Mouse (Mus musculus) cerebellum, postnatal 10 days (tissue): ENCODE results near the gene Ufsp1.

ENCODE experiments used
- DNase-seq, 2 experiments: peaks; one replicate each; pipeline ENCODE4 v3.0.0; 2021; ENCODE audit warnings: mixed read lengths in 2 of 2

Ufsp1 gene

DNA sequence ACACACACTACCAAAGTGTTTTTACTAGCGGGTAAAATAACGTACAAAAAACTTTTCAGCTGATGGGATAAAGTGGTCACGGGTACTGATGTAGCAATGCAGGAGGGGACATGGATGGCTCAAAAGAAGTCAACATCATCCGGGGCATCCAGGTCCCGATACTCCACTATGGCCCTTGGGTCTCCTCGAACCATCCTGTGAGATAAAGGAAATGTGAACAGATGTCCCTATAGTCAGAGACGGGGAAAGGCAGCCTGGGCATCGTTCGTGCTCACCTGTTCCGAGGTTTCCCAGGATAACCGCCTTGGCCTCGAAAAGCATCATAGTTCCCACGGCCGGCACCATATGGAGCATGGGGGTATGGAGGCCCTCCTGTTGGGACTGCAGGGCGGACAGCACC lies 1.3 kb downstream of the Ufsp1 start:
- DNase-seq = peak in 1 of 2 experiments; percentile 19

DNA sequence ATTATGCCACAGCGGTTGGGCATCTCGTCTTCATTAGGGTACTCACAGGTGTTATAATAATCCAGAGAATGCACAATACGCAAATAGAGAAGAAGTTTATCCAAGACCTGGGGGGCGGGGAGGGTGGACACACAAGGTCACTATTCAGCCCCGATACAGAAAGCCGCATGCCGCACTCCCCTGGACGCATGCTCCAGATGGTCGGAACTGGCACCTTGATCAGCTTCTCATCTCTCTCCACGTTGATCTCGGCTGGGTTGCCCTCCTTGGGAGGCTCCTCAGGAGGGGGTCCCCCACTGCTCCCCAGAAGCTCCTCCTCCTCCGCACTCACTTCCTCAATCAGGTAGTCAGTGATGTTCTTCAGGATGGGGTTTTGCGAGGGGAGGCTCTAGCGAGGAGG lies 2.7 kb downstream of the Ufsp1 start:
- peak in 1 of 2 experiments; percentile 15 for DNase-seq

GRCm38 (mm10) chr5:137299240-137299639 lies 4.8 kb downstream of the Ufsp1 start:
- no peak for DNase-seq

GRCm38 (mm10) chr5:137301253-137301652 lies 6.8 kb downstream of the Ufsp1 start:
- DNase-seq = peak; percentile 53 to 62

- DNase-seq = no peak
These were observed 9.2 kb downstream of the Ufsp1 start for GRCm38 (mm10) chr5:137303609-137304008.

GRCm38 (mm10) chr5:137304165-137304564 lies 9.7 kb downstream of the Ufsp1 start:
- DNase-seq = no peak

GRCm38 (mm10) chr5:137304816-137305215 lies 10.4 kb downstream of the Ufsp1 start:
- DNase-seq = no peak

- DNase-seq = no peak
These were observed 11.4 kb downstream of the Ufsp1 start for GRCm38 (mm10) chr5:137305822-137306221.

DNA sequence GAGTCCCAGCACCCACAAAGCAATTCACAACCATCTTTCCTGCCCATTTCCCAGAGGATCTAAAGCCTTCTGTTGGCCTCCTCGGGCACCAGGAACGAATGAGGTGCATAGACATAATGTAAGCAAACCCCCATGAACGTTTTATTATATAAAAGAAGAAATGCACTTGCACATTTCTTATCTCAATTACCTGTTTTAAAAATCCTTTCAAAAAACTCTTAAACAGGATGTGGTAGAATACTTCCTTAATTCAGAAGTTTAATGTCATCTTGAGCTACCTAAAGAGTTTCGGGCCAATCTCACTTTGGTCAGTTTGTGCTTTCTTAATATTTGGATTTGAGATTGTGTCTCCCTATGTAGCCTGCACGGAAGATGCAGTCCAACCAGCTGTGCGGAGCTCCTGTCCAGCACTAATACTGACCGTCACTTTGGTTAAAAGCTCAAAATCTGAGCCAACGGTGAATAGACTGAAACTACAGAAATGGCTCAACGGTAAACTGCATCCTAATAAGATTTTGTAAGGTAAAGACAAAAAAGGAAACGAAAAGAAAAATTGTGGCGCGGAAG lies 12.1 kb downstream of the Ufsp1 start:
- DNase-seq = no peak

- peak; percentile 95 to 96 for DNase-seq
These were observed 12.9 kb downstream of the Ufsp1 start, which contains the start of gene Srrt for GRCm38 (mm10) chr5:137307071-137307912. Gene Srrt, minus strand, starts transcription at chr5:137307674.

GRCm38 (mm10) chr5:137308356-137308755 lies 13.9 kb downstream of the Ufsp1 start:
- peak; percentile 9 to 27 for DNase-seq

DNA sequence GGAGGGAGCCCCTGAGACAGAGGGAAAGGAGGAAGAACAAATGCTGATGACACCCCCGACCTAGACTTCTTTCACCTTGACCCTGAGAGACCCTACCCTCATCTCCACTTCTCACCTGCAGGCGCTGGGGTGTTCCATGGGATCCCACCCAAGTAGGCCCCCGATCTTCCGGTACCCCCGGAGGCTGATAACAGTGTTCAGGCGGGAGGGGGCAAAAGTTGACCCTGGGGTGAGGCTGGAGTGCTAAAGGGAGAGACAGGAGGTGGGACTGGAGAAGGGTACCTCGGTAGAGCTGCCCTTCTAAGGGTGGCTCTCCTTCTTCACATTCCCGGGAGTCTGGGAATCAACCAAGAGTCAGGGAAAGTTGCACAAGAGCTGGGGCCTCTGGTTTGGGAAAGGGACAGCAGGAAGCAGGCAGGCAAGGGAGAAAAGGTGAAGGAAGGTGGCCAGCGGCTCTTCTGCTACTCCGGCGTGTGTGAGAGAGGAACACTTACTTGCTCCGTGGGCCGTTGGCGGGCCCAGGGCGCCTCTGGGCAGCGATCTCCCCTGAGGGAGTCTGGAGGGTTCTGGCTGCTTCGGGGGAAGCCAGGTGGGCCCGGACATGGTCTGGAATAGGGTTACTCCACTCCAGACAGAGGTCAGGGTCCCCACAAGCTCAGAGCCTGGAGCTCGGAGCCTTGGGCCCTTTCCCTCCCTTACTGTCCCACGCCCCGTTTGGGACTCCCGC lies 19.2 kb downstream of the Ufsp1 start:
- DNase-seq = no peak

DNA sequence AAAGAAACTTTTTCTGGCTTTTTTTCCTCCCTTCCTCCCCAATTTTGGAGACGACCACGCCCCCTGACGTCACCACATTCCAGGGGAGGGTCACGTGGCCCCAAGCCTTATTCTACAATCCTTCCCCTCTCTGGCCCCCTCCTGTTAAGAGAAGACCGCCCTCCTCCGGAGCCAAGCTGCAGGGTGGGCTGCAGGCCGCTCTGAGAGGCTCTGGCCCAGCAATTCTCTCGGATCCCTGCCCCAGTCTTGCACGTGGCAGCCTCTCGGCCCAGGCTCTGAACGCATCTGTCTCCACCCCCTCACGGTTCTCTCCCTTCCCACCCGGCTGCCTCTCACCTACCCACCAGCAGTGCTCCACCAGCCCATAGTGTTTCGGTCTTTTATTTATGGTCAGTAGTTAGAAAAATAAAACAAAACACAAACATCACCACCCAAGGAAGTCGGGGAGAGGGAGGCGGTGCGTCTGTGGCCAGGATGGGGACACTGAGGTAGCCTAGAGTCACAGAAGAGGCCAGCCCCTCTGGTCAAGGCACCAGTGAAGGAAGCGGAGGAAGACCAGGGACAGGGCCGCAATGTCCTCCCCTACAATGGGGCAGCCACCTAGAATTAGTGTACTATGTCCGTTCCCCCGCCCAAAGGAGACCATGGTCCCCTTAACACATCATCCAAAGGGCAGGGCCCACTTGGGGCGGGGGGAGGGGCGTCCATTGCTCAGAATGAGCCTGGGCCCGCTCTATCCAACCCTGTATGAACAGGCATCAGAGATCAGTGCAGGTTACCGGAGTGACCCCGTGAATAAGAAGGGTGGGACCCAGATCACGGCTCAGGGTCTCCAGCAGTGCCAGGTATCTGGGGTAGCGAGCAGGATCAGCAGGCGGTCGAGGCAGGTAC lies 20.0 kb downstream of the Ufsp1 start, which contains the start of gene Trip6:
Gene Trip6, minus strand, starts transcription at position 212 of the 891 bp plus-strand sequence.
- DNase-seq = peak; percentile 70 to 76

DNA sequence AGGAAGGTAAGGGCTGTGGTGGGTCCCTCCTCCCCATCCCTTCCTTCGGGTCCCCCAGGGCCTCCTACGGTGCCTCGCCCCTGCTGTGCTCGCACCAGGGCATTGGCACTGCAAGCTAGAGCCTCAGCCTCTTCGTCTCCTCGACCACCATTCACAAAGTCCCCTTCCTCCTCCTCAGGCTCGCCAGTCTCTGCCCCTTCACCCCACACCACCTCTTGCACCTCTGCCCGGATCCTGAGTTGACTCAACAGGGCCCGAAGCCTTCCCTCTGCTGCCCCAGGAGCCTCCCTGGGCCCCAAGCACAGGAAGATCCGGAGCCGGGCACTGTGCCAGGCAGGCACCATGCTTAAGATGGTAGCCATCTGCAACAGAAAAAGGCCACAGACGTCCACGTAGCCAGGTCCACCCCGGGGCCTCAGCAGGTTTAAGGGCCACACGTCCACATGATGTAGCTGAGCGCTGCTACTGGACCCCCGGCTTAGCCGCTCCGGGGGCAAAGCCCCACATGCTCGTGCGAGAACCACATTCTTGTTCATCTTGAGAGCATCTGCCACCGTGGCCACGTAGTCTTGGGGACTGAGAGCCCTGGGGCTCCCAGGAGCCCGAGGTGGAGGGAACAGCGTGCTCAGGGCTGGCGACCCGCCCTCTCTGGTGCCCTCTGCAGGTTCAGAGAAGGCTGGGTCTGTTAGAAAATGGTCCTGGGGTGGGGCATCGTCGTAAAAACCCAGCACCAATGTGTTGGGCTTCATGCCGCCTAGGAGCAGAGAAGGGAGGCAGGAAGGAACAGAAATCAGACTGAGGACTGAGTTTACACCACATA lies 20.9 kb downstream of the Ufsp1 start:
- DNase-seq = peak; percentile 64 to 66

DNA sequence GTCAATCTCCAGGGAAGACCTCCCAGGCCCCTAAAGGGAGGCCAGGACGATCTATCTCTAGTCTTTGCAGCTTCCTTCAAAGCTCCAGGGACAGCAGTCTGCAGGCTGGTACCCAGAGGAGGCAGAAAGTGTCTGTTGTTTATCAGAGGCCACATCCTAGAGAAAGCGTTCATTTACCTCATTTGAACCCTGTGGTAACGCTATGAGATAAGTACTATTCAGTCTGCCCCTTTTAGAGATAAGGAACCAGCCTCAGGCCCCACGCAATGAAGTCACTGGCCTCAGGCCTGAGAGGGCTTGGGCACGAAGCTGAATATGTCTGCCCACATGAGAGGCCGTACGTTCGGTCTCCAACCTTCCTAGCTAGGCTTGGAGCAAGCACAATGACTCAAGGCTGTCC lies 22.9 kb downstream of the Ufsp1 start:
- DNase-seq = no peak

GRCm38 (mm10) chr5:137318570-137318969 lies 24.1 kb downstream of the Ufsp1 start:
- DNase-seq = no peak

- no peak for DNase-seq
These were observed 26.6 kb downstream of the Ufsp1 start for GRCm38 (mm10) chr5:137320996-137321395.

- DNase-seq = no peak
These were observed 36.5 kb downstream of the Ufsp1 start for GRCm38 (mm10) chr5:137330910-137331309.

DNA sequence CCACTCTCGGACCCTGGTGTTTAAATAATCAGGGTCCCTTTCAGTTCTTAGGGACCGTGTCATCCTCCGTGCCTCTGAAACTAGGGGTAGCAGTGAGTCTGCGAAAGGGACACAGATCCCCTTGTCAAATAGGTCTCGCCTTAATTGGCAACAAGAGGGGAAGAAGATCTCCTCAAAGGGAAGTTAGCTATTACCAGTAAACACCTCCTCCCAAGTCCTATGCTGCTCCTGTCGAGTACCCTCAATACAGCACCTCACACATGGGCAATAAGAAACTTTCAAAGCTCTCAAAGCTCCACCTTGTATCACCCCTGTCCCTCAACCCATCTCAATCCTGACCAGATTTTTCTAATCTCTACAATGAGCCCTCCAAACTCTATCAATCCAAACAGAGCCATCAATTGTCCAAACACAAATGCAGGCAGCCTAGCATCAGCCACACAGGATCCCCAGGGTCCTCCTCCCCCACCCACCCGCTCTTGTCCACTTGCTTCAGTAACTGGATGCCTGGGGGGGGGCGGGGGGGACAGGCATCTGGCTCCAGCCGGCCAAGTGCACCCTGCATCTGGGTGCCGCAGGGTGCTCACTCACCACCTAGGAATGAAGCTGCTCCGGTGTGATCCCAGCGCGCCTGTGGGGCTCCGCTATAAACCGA lies 38.6 kb downstream of the Ufsp1 start:
- DNase-seq = no peak

DNA sequence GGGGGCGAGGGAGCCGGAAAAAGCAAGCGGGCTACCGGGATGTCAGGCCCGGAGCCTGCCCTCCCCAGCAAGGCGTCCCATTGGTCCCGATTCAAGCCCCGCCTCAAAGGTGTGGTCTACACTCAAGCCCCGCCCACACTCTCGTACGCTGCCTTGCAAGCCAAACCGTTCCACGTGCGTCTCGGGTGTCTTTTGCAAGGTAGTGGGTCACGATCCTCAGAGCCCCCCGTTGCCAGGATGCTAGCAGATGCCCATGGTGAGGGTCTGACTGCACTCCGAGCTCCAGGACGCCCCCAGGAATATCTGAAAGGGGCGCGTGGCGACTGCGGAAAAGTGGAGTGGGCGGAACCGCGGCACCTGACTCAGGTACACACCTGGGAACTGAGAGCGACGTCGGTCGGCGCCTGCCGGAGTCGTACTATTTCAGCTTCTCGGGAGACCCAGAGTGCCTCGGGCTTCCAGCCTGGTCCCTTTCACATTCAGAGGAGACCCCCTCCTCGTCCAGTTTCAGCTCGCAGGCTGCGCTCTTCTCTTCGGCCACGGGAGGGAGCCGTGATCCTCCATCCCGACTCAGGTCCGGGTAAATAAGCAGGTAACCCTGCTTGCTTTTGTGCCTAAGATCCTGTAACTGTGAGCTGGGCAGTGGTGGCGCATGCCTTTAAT lies 39.2 kb downstream of the Ufsp1 start, which contains the start of gene Slc12a9:
Gene Slc12a9, minus strand, starts transcription at position 86 of the 663 bp plus-strand sequence.
- peak; percentile 98 to 99 for DNase-seq
